Mouse (Mus musculus) cerebellum, adult 2 months (tissue): ENCODE data around the gene Alyref2.

Experiments
- CTCF ChIP-seq: fragments of 200-500 bp; IDR thresholded peaks from 2 replicates; pipeline ENCODE4 v1.5.1; 2011; ENCODE audit warnings: low read depth, mild to moderate bottlenecking, control low read depth, low read length, moderate library complexity, borderline replicate concordance; ENCODE audit not compliant: insufficient read depth
- POLR2A ChIP-seq: fragments of 200-500 bp; IDR thresholded peaks from 2 replicates; pipeline ENCODE4 v1.6.1; 2011; ENCODE audit warnings: low read length, control low read depth, borderline replicate concordance; ENCODE audit not compliant: insufficient read depth

DNA sequence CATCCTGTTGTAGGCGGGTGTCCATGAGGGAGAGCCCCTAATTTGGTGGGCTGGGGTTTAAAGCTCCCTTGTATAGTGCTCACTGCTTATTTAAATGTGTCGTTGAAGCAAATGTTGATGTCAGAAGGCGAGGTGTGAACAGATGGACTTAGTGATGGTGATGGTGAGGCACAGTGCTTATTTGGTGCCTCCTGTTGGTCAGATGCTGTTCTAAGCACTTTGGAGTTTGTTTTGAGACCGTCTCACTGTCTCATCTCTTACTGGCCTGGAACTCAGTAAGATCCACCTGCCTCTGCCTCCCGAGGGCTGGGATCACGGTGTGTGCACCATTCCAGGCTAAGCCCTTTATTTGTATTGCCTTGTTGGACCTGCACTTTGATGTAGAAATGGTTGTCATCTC, 48.4 kb upstream of the Alyref2 start:
- TF ChIP-seq CTCF (no peak), POLR2A (no peak)
